Mouse (Mus musculus) CH12.LX (cell line): Measurements from ENCODE around the gene Gpx6. TPM values are rescaled to one million over a fixed set of nuclear protein-coding genes. Genes with fewer than 3 reads are reported as not detected.

Source experiments
- DNase-seq: peaks from one replicate; pipeline ENCODE4 v3.0.0-alpha.2; 2013; ENCODE audit errors: extremely low read depth
- H3K27ac ChIP-seq: 2 replicates; pipeline ENCODE4 v1.5.1; 2012; ENCODE audit warnings: low read depth, mild to moderate bottlenecking, control low read depth, moderate library complexity; ENCODE audit not compliant: insufficient read depth
- H3K27me3 ChIP-seq: replicated peaks from 2 replicates; pipeline ENCODE3; 2012; ENCODE audit warnings: inconsistent platforms
- H3K36me3 ChIP-seq, 2 experiments: replicated peaks in 1 of 2; 2 replicates each; pipeline versions ENCODE3 to v1.6.1; 2012; ENCODE audit warnings: inconsistent platforms in 1 of 2, low read length in 1 of 2, mild to moderate bottlenecking in 1 of 2, mixed read lengths in 1 of 2, moderate library complexity in 1 of 2; ENCODE audit not compliant: control insufficient read depth in 1 of 2, insufficient read depth in 1 of 2
- H3K4me1 ChIP-seq, 2 experiments: 2 replicates each; pipeline ENCODE4 v1.6.1; 2012; ENCODE audit warnings: inconsistent platforms in 1 of 2, moderate library complexity in 1 of 2; ENCODE audit not compliant: insufficient read depth in 2 of 2, control insufficient read depth in 1 of 2
- H3K4me2 ChIP-seq: 2 replicates; pipeline ENCODE4 v1.6.1; 2012; ENCODE audit warnings: low read depth, mild to moderate bottlenecking, control low read depth; ENCODE audit not compliant: poor library complexity, insufficient read depth, severe bottlenecking
- H3K4me3 ChIP-seq, 3 experiments: fragments of 150-350 bp in 1 of 3; sonication (generic) in 1 of 3; replicated peaks in 1 of 3; 2 replicates each; pipeline versions ENCODE3 to v1.5.1; 2011 to 2012; ENCODE audit warnings: low read depth in 2 of 3, low read length in 2 of 3, mild to moderate bottlenecking in 2 of 3, moderate library complexity in 2 of 3, control low read depth in 1 of 3, improper control_type of control experiment in 1 of 3, inconsistent platforms in 1 of 3, mixed read lengths in 1 of 3; ENCODE audit not compliant: poor library complexity in 1 of 3
- H3K79me2 ChIP-seq: replicated peaks from 2 replicates; pipeline ENCODE4 v1.6.1; 2012; ENCODE audit warnings: mild to moderate bottlenecking, moderate library complexity; ENCODE audit not compliant: control insufficient read depth, poor library complexity, insufficient read depth, severe bottlenecking; ENCODE audit errors: extremely low read depth
- H3K9ac ChIP-seq: 2 replicates; pipeline ENCODE4 v1.6.1; 2012; ENCODE audit warnings: low read depth, mild to moderate bottlenecking, control low read depth, moderate library complexity; ENCODE audit not compliant: insufficient read depth
- H3K9me3 ChIP-seq: replicated peaks from 2 replicates; pipeline ENCODE3; 2012; ENCODE audit warnings: low read length, inconsistent platforms, mixed read lengths
- BHLHE40 ChIP-seq: IDR thresholded peaks from 2 replicates; pipeline ENCODE4 v1.6.1; 2011; ENCODE audit warnings: mild to moderate bottlenecking, low read depth, low read length, improper control_type of control experiment
- CHD1 ChIP-seq: IDR thresholded peaks from 2 replicates; pipeline ENCODE4 v1.6.1; 2012; ENCODE audit warnings: low read depth, low read length, improper control_type of control experiment, inconsistent platforms
- CHD2 ChIP-seq: IDR thresholded peaks from 2 replicates; pipeline ENCODE4 v1.6.1; 2011; ENCODE audit warnings: low read length, improper control_type of control experiment
- CTCF ChIP-seq, 2 experiments: IDR thresholded peaks in 1 of 2; conservative IDR thresholded peaks in 1 of 2; 2 replicates each; pipeline ENCODE4 v1.5.1; 2011 to 2012; ENCODE audit warnings: low read depth in 2 of 2, low read length in 2 of 2, improper control_type of control experiment in 1 of 2, inconsistent platforms in 1 of 2, mild to moderate bottlenecking in 1 of 2, moderate library complexity in 1 of 2
- ELF1 ChIP-seq: IDR thresholded peaks from 2 replicates; pipeline ENCODE4 v1.6.1; 2014; ENCODE audit warnings: low read depth, mild to moderate bottlenecking, inconsistent platforms, low read length, improper control_type of control experiment
- EP300 ChIP-seq: IDR thresholded peaks from 2 replicates; pipeline ENCODE4 v1.6.1; 2011; ENCODE audit warnings: low read length, improper control_type of control experiment
- MAFK ChIP-seq: IDR thresholded peaks from 2 replicates; pipeline ENCODE4 v1.6.1; 2011; ENCODE audit warnings: low read length, improper control_type of control experiment; ENCODE audit not compliant: insufficient replicate concordance
- MAX ChIP-seq: IDR thresholded peaks from 2 replicates; pipeline ENCODE4 v1.6.1; 2011; ENCODE audit warnings: low read length, improper control_type of control experiment
- MAZ ChIP-seq: IDR thresholded peaks from 2 replicates; pipeline ENCODE4 v1.6.1; 2012; ENCODE audit warnings: low read depth, mild to moderate bottlenecking, inconsistent platforms, low read length, improper control_type of control experiment, moderate library complexity
- MXI1 ChIP-seq: IDR thresholded peaks from 2 replicates; pipeline ENCODE4 v1.6.1; 2011; ENCODE audit warnings: mild to moderate bottlenecking, low read depth, low read length, improper control_type of control experiment
- PAX5 ChIP-seq: IDR thresholded peaks from 2 replicates; pipeline ENCODE4 v1.6.1; 2012; ENCODE audit warnings: low read length, inconsistent platforms, mixed read lengths
- SIN3A ChIP-seq: IDR thresholded peaks from 2 replicates; pipeline ENCODE4 v1.6.1; 2012; ENCODE audit warnings: low read length, improper control_type of control experiment, inconsistent platforms
- SMC3 ChIP-seq: IDR thresholded peaks from 2 replicates; pipeline ENCODE4 v1.6.1; 2011; ENCODE audit warnings: low read depth, low read length, improper control_type of control experiment
- TBP ChIP-seq: conservative IDR thresholded peaks from 2 replicates; pipeline ENCODE4 v1.6.1; 2011; ENCODE audit warnings: low read depth, low read length, improper control_type of control experiment
- TCF12 ChIP-seq: IDR thresholded peaks from 2 replicates; pipeline ENCODE4 v1.6.1; 2014; ENCODE audit warnings: low read depth, mild to moderate bottlenecking, inconsistent platforms, low read length, improper control_type of control experiment
- USF2 ChIP-seq: conservative IDR thresholded peaks from 2 replicates; pipeline ENCODE4 v1.6.1; 2011; ENCODE audit warnings: low read depth, low read length, improper control_type of control experiment
- ZC3H11A ChIP-seq: IDR thresholded peaks from 2 replicates; pipeline ENCODE4 v1.6.1; 2012; ENCODE audit warnings: low read depth, mild to moderate bottlenecking, inconsistent platforms, low read length, improper control_type of control experiment
- dilution Hi-C: fragments of 300-500 bp; cut with MboI; formaldehyde crosslinking; loops from 2 replicates; pipeline ENCODE4 v1.14.3; 2020; ENCODE audit warnings: low sequenced_read_pairs; ENCODE audit not compliant: extremely low pct_unique_long_range_greater_than_20kb, extremely low pct_ligation_motif_present
- in situ Hi-C: fragments of 300-500 bp; cut with MboI; formaldehyde crosslinking; loops from 3 replicates; pipeline ENCODE4 v1.14.3; 2019; ENCODE audit warnings: low sequenced_read_pairs, low pct_ligation_motif_present, low pct_unique_long_range_greater_than_20kb, mixed read lengths
- polyA plus RNA-seq: library from polyadenylated mRNA; unstranded; fragments of >175 nt; gene quantifications from 2 replicates; pipeline ENCODE4 v1.2.1, GENCODE M21; 2012; ENCODE audit warnings: low read depth; ENCODE audit not compliant: insufficient read length
- total RNA-seq, 2 experiments: library from RNA; depleted of rRNA; stranded (reverse); fragments of 300-350 nt in 1 of 2; fragments of >200 nt in 1 of 2; gene quantifications; 2 replicates each; pipeline ENCODE4 v1.2.3; 2012 to 2014

The Gpx6 gene
- total and polyA plus RNA-seq, 3 experiments: 1.4 to 2.2 TPM; not detected in 1

DNA sequence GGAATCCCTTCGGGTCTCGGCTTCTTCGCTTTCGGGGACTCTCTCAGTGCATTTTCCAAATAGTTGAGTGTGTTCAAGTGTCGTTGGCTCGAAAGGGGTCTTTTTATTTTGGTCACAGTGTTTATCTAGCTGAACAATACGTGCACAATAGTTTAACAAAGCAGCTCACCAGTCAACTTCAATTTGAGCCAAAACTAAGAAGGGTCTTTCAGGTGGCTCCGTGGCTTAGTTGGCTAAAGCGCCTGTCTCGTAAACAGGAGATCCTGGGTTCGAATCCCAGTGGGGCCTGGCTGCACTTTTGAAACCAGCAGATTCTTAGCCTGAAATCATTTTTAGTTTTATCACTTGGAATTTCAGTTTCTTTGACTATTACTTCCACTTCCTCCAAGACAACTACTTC is 47.6 kb upstream of the Gpx6 start (continued):
- TF ChIP-seq USF2: no peak
- TF ChIP-seq PAX5: no peak
- 0 out of 2 replicates have a peak, but pooled peaks have one; percentile 26 for TF ChIP-seq SIN3A
- no peak for TF ChIP-seq CHD1
- TF ChIP-seq TCF12: no peak
- TF ChIP-seq MXI1: no peak

DNA sequence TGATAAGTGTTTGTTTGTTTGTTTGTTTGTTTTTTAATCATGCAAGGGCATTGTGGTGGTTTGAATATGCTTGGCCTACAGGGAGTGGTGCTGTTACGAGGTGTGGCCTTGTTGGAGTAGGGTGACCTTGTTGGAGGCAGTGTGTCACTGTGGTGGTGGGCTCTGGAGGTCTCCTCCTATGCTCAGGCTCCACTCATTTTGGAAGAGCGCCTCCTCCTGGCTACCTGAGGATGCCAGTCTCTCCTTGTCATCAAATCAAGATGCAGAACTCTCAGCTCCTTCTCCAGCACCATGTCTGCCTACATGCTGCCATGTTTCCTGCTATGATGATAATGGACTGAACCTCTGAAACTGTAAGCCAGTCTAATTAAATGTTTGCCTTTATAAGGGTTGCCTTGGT is 46.2 kb upstream of the Gpx6 start:
- no peak overlapping the region for H3K9ac ChIP-seq
- no peak for DNase-seq
- no peak overlapping the region for H3K4me2 ChIP-seq
- no peak overlapping the region for H3K4me3 ChIP-seq
- no peak for TF ChIP-seq BHLHE40
- no peak for TF ChIP-seq MXI1
- no peak for TF ChIP-seq MAX
- no peak for TF ChIP-seq EP300
- TF ChIP-seq CTCF (conservative IDR thresholded peaks at IDR 0.05 in 1 of 2, IDR thresholded peaks at IDR 0.05 in 1 of 2; ENCODE audit: low read depth in 2 of 2, low read length in 2 of 2): peak in 1 of 2 experiments; percentile 19; a peak in 2 of 4 replicates
- TF ChIP-seq MAZ: no peak
- TF ChIP-seq ZC3H11A: no peak
- no peak overlapping the region for H3K27ac ChIP-seq
- H3K79me2 ChIP-seq: no peaks in the 10 kb centered on the region
- peaks cover 4% of the 10 kb centered on the region for H3K27me3 ChIP-seq
- H3K4me1 ChIP-seq: peaks cover 0 to 25% of the 10 kb centered on the region in 2 experiments; a peak in 2 of 4 replicates
- no peaks in the 10 kb centered on the region for H3K36me3 ChIP-seq
- in situ Hi-C loops (no loop called here), dilution Hi-C loops (no loop called here)
- peaks cover 2% of the 10 kb centered on the region for H3K9me3 ChIP-seq

DNA sequence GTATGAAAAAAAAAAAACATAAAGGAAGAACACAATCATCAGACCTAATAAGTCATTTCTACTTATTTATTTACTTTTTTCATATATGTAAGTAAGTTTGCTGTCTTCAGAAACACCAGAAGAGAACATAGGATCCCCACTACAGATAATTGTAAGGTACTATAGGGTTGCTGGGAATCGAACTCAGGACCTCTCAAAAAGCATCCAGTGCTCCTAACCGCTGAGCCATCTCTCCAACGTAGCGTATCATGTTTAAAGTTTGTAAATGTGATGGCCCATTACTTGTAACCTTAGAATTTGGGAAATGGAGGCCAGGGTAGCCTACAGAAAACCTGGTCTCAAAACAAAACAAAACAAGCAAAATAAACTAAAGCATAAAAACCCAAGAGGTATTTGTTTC is 44.4 kb upstream of the Gpx6 start:
- H3K9me3 ChIP-seq: no peaks in the 10 kb centered on the region
- no peak overlapping the region for H3K27ac ChIP-seq
- peaks cover 8% of the 10 kb centered on the region for H3K27me3 ChIP-seq
- no peaks in the 10 kb centered on the region for H3K79me2 ChIP-seq
- no peak overlapping the region; the same call in 1 of the 2 replicates for H3K4me2 ChIP-seq
- H3K36me3 ChIP-seq: no peaks in the 10 kb centered on the region
- no peak overlapping the region for H3K9ac ChIP-seq
- peaks cover 0 to 8% of the 10 kb centered on the region in 2 experiments; a peak in 1 of 4 replicates for H3K4me1 ChIP-seq
- in situ Hi-C loops (no loop called here), dilution Hi-C loops (no loop called here)
- no peak for TF ChIP-seq MAZ
- no peak for TF ChIP-seq CHD2
- TF ChIP-seq PAX5: no peak
- TF ChIP-seq ELF1: peak; percentile 58; the same call in 1 of the 2 replicates
- no peak for TF ChIP-seq SMC3
- peak; percentile 99 for TF ChIP-seq TBP
- peak; percentile 46; the same call in 1 of the 2 replicates for TF ChIP-seq MAFK
- peak overlapping the region in 1 of 3 experiments; percentile 17 for H3K4me3 ChIP-seq
- DNase-seq: peak; percentile 59
